Mouse (Mus musculus) testis, adult 2 months (tissue): ENCODE results near the gene Cacfd1.

Source experiments
- CTCF ChIP-seq: fragments of 200-500 bp; IDR thresholded peaks from 2 replicates; pipeline ENCODE4 v1.5.1; 2012; ENCODE audit warnings: low read depth, mild to moderate bottlenecking, inconsistent platforms, low read length, moderate library complexity; ENCODE audit not compliant: control insufficient read depth, insufficient read depth, insufficient replicate concordance
- POLR2A ChIP-seq: fragments of 200-500 bp; IDR thresholded peaks from 2 replicates; pipeline ENCODE4 v1.6.1; 2012; ENCODE audit warnings: low read depth, mild to moderate bottlenecking, inconsistent platforms, low read length, moderate library complexity; ENCODE audit not compliant: control insufficient read depth

DNA sequence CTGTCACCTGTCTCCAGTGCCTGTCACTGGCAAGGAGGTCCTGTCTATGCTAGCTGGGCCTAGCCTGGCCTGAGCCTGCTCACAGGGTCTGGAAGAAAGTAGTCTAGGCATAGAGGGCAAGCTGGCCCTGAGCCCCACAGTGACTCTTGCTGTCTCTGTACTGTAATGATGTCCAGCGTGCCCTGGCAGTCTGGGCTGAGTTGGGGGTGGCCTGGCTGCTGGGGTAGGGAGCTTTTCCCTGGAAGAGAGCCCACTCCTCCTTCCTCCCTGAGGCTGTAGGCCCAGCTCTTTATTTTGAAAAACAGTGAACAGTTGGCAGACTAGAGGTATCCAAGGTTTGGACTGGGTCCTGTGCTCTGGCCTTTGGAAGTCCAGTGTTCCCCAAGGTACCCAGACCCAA, 11.4 kb downstream of the Cacfd1 start:
- no peak for TF ChIP-seq CTCF
- no peak for TF ChIP-seq POLR2A
